Mouse (Mus musculus): ENCODE results near the gene Ccn1. TPM values are rescaled to one million over a fixed set of nuclear protein-coding genes. Genes with fewer than 3 reads are reported as not detected.
A peak's percentile ranks its signal among the peaks of the same experiment; 100 is the strongest.

Gene Ccn1
- total and polyA plus RNA-seq, 2 experiments from 2014 or later, result 4.9 to 5.6 TPM

DNA sequence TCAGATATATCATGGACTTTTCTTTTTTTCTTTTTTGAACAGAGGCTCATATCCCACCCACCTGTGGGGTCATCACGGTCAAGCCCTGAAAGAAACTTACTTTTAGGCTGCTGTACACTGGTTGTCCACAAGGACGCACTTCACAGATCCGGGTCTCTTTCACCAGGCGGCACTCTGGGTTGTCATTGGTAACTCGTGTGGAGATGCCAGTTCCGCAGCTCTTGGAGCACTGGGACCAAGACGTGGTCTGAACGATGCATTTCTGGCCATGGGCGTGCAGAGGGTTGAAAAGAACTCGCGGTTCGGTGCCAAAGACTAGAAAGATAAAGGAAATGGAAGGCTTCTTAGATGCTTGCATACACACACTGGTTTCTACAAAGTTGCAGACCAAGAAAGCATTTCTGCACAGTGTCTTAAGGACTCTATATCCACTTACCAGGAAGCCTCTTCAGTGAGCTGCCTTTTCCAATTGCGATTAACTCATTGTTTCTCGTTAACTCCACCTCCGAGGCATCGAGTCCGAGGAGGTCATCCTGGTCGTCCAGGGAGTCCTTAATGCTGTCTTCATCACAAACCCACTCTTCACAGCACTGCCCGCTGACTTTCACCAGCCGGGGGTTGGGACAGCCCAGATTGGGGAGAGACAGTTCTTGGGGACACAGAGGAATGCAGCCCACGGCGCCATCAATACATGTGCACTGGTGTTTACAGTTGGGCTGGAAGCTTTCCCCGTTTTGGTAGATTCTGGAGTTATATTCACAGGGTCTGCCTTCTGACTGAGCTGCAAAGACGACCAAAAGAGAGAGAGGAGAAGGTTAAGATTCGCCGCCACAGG, 1.5 kb downstream of the Ccn1 start:
- Histone ChIP-seq H3K9ac (replicated peaks; ENCODE audit: low read length, poor library complexity, severe bottlenecking) (no peak overlapping the region), H3K4me1 (ENCODE audit: insufficient read depth, low read length) (peaks cover 6% of the 10 kb centered on the region; the same call in 1 of the 2 replicates), H3K4me2 (ENCODE audit: low read depth, low read length, poor library complexity, severe bottlenecking) (peak overlapping the region; percentile 95), H3K36me3 (ENCODE audit: insufficient read depth, low read length) (no peaks in the 10 kb centered on the region), H3K27me3 (ENCODE audit: insufficient read depth, low read length) (peaks cover 14% of the 10 kb centered on the region; the same call in 1 of the 2 replicates), H3K9me3 (ENCODE audit: low read length) (no peaks in the 10 kb centered on the region), H3K4me3 (ENCODE audit: low read depth, low read length) (peak overlapping the region; percentile 51), H3K27ac (ENCODE audit: low read depth, low read length) (no peak overlapping the region)
- peak; percentile 70 for TF ChIP-seq CTCF (IDR thresholded peaks at IDR 0.05)
- DNase-seq (ENCODE audit: low spot score), result peak; percentile 74
- peak; percentile 61; the same call in 1 of the 2 replicates for ATAC-seq (ENCODE audit: low FRiP score)
- WGBS, result 20% methylated on average over 26 of the region's 26 CpGs

DNA sequence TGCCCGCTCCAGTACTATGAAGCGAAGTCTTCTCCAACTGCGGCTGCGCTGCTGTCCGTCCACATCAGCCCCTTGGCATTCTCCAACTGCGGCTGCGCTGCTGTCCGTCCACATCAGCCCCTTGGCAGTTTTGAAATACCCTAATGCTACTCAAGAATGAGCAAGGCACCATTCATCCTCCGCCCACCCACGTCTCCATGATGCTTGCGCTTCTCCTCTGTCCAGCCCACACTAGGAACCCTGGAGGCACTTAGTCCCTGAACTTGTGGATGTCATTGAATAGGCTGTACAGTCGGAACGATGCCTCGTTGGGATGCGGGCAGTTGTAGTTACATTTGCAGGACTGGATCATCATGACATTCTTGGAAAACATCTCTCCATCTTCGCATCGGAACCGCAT, 2.4 kb downstream of the Ccn1 start:
- Histone ChIP-seq H3K9ac (replicated peaks; ENCODE audit: low read length, poor library complexity, severe bottlenecking) (no peak overlapping the region), H3K9me3 (ENCODE audit: low read length) (no peaks in the 10 kb centered on the region), H3K4me3 (ENCODE audit: low read depth, low read length) (no peak overlapping the region), H3K4me2 (ENCODE audit: low read depth, low read length, poor library complexity, severe bottlenecking) (no peak overlapping the region), H3K27ac (ENCODE audit: low read depth, low read length) (no peak overlapping the region), H3K36me3 (ENCODE audit: insufficient read depth, low read length) (no peaks in the 10 kb centered on the region), H3K27me3 (ENCODE audit: insufficient read depth, low read length) (0 out of 2 replicates have a peak, but pooled peaks cover 9% of the 10 kb centered on the region), H3K4me1 (ENCODE audit: insufficient read depth, low read length) (peaks cover 5% of the 10 kb centered on the region; the same call in 1 of the 2 replicates)
- DNase-seq (ENCODE audit: low spot score) (no peak), ATAC-seq (ENCODE audit: low FRiP score) (no peak)
- WGBS, result 85% methylated on average over 18 of the region's 18 CpGs
- TF ChIP-seq CTCF (IDR thresholded peaks at IDR 0.05), result no peak

DNA sequence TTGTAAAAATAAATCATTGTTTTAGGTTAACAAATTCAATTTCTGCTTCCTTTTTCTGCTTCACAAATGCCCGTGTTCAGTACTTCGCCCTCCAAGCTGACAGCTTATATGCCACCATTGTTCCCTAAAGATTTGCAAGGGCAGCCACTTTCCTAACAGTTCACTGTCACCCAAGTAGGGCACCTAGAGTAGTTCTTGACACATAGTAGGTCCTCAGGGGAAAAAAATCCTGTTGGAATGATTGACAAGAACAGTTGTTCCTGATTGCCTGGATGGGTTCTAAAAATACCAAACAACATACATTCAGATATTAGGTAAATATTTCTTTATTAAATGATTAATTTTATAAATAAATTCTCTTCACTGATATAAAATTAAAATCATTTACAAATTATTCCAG, 3.1 kb downstream of the Ccn1 start:
- H3K9me3 ChIP-seq (ENCODE audit: low read length), result no peaks in the 10 kb centered on the region
- no peak overlapping the region for H3K9ac ChIP-seq (replicated peaks; ENCODE audit: low read length, poor library complexity, severe bottlenecking)
- H3K36me3 ChIP-seq (ENCODE audit: insufficient read depth, low read length), result no peaks in the 10 kb centered on the region
- ATAC-seq (ENCODE audit: low FRiP score), result no peak
- H3K4me3 ChIP-seq (ENCODE audit: low read depth, low read length), result no peak overlapping the region
- no peak overlapping the region for H3K27ac ChIP-seq (ENCODE audit: low read depth, low read length)
- peaks cover 5% of the 10 kb centered on the region; the same call in 1 of the 2 replicates for H3K4me1 ChIP-seq (ENCODE audit: insufficient read depth, low read length)
- no peak for DNase-seq (ENCODE audit: low spot score)
- TF ChIP-seq CTCF (IDR thresholded peaks at IDR 0.05), result no peak
- no peak overlapping the region for H3K4me2 ChIP-seq (ENCODE audit: low read depth, low read length, poor library complexity, severe bottlenecking)
- H3K27me3 ChIP-seq (ENCODE audit: insufficient read depth, low read length), result 0 out of 2 replicates have a peak, but pooled peaks cover 9% of the 10 kb centered on the region
- 70% methylated on average over 2 of the region's 2 CpGs for WGBS

DNA sequence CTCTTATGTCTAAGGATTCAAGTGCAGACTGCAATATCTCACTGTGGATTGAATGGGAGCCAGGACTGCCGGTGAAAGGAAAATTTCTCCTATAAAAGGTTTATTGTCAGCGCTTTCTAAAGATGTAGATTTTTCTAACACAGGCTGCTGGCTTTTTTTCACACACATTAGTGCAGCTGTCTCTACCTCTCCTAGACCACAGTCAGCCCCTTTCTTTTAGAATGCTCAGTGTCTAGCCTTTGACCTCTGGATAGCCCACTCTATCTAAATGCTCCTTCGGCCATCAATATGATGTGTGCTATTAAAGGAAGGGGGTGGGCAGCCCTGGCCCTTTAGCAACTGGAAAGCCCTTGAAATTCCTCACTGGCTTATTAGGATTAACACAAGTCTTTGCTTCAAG, 3.8 kb downstream of the Ccn1 start:
- no peak for TF ChIP-seq CTCF (IDR thresholded peaks at IDR 0.05)
- 24% methylated on average over 3 of the region's 3 CpGs for WGBS
- ATAC-seq (ENCODE audit: low FRiP score), result no peak

DNA sequence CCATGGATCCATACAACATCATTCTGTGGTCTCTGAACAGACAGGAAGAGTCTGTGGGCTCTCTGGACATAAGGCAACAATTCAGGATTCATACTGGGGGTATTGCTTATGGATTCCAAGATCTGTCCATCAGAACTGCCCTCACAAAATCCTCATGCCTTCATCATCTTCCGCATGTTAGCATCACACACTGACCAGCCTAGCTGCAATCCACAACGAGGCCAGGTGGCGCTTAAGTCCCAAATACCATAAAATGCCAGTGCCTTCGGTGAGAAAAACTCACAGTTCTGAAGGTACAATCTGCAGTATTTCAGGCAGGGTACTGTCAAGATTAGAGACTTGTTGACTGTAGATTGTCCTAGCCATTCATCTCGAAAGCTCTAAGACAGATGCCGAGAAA, 4.3 kb downstream of the Ccn1 start:
- 0 out of 2 replicates have a peak, but pooled peaks cover 9% of the 10 kb centered on the region for H3K27me3 ChIP-seq (ENCODE audit: insufficient read depth, low read length)
- H3K4me3 ChIP-seq (ENCODE audit: low read depth, low read length), result no peak overlapping the region
- no peak overlapping the region for H3K27ac ChIP-seq (ENCODE audit: low read depth, low read length)
- 68% methylated on average over 6 of the region's 6 CpGs for WGBS
- DNase-seq (ENCODE audit: low spot score), result no peak
- peaks cover 2% of the 10 kb centered on the region; the same call in 1 of the 2 replicates for H3K4me1 ChIP-seq (ENCODE audit: insufficient read depth, low read length)
- ATAC-seq (ENCODE audit: low FRiP score), result no peak
- no peak overlapping the region for H3K4me2 ChIP-seq (ENCODE audit: low read depth, low read length, poor library complexity, severe bottlenecking)
- H3K9me3 ChIP-seq (ENCODE audit: low read length), result no peaks in the 10 kb centered on the region
- no peaks in the 10 kb centered on the region for H3K36me3 ChIP-seq (ENCODE audit: insufficient read depth, low read length)
- H3K9ac ChIP-seq (replicated peaks; ENCODE audit: low read length, poor library complexity, severe bottlenecking), result no peak overlapping the region
- no peak; the same call in 1 of the 2 replicates for TF ChIP-seq CTCF (IDR thresholded peaks at IDR 0.05)

More for the DNA sequence above, 3.8 kb downstream of the Ccn1 start:
- no peak overlapping the region for H3K4me3 ChIP-seq (ENCODE audit: low read depth, low read length)
- H3K27ac ChIP-seq (ENCODE audit: low read depth, low read length), result no peak overlapping the region
- H3K27me3 ChIP-seq (ENCODE audit: insufficient read depth, low read length), result 0 out of 2 replicates have a peak, but pooled peaks cover 9% of the 10 kb centered on the region
- no peaks in the 10 kb centered on the region for H3K9me3 ChIP-seq (ENCODE audit: low read length)
- peaks cover 5% of the 10 kb centered on the region; the same call in 1 of the 2 replicates for H3K4me1 ChIP-seq (ENCODE audit: insufficient read depth, low read length)
- DNase-seq (ENCODE audit: low spot score), result no peak
- no peak overlapping the region for H3K9ac ChIP-seq (replicated peaks; ENCODE audit: low read length, poor library complexity, severe bottlenecking)
- H3K36me3 ChIP-seq (ENCODE audit: insufficient read depth, low read length), result no peaks in the 10 kb centered on the region
- no peak overlapping the region for H3K4me2 ChIP-seq (ENCODE audit: low read depth, low read length, poor library complexity, severe bottlenecking)

DNA sequence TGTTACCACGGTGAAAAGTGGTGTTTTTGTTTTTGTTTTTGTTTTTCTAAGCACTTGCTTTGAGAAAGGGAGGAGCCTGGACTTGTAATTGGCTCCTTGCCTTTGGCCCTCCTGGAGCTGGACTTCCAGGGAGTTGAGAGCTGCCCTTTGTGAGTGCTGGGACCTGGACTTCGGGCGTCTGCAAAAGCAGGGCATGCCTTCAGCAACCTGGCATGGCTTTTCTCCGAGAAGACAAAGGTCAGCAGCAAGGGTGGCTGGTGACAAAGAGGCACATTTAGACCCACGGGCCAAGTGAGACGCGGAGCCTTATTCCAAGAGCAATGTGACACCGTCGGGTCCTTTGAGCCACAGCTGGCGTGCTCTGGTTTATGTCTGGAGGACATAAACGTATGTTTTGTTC, 6.9 kb downstream of the Ccn1 start:
- WGBS, result 69% methylated on average over 11 of the region's 11 CpGs
- TF ChIP-seq CTCF (IDR thresholded peaks at IDR 0.05), result no peak
- ATAC-seq (ENCODE audit: low FRiP score) (no peak), DNase-seq (ENCODE audit: low spot score) (no peak)
- Histone ChIP-seq H3K4me3 (ENCODE audit: low read depth, low read length) (no peak overlapping the region), H3K9me3 (ENCODE audit: low read length) (no peaks in the 10 kb centered on the region), H3K27me3 (ENCODE audit: insufficient read depth, low read length) (0 out of 2 replicates have a peak, but pooled peaks cover 3% of the 10 kb centered on the region), H3K4me2 (ENCODE audit: low read depth, low read length, poor library complexity, severe bottlenecking) (no peak overlapping the region), H3K36me3 (ENCODE audit: insufficient read depth, low read length) (no peaks in the 10 kb centered on the region), H3K4me1 (ENCODE audit: insufficient read depth, low read length) (no peaks in the 10 kb centered on the region), H3K27ac (ENCODE audit: low read depth, low read length) (no peak overlapping the region), H3K9ac (replicated peaks; ENCODE audit: low read length, poor library complexity, severe bottlenecking) (no peak overlapping the region)

Measured in midbrain, postnatal 0 days (tissue).